Mouse (Mus musculus) liver, embryonic 15.5 days (tissue): Measurements from ENCODE around the gene Spata13. TPM values are rescaled to one million over a fixed set of nuclear protein-coding genes. Genes with fewer than 3 reads are reported as not detected.

Source experiments
- ATAC-seq: fragments of 200-750 bp; cut with Nextera tagmentation; 2 replicates; pipeline ENCODE4 v1.8.0; 2017; ENCODE audit warnings: moderate number of reproducible peaks, mild to moderate bottlenecking, moderate library complexity; ENCODE audit not compliant: insufficient read depth
- H3K27ac ChIP-seq: fragments of 300-500 bp; sonication (generic); replicated peaks from 2 replicates; pipeline ENCODE4 v1.5.1; 2015; ENCODE audit warnings: mild to moderate bottlenecking, inconsistent platforms
- H3K27me3 ChIP-seq: fragments of 300-500 bp; sonication (generic); 2 replicates; pipeline ENCODE4 v1.6.1; 2015; ENCODE audit warnings: mild to moderate bottlenecking, inconsistent platforms
- H3K36me3 ChIP-seq: fragments of 300-500 bp; sonication (generic); replicated peaks from 2 replicates; pipeline ENCODE4 v1.6.1; 2015; ENCODE audit warnings: moderate library complexity, mild to moderate bottlenecking, inconsistent platforms
- H3K4me1 ChIP-seq: fragments of 300-500 bp; sonication (generic); replicated peaks from 2 replicates; pipeline ENCODE4 v1.6.1; 2015; ENCODE audit warnings: inconsistent platforms
- H3K4me2 ChIP-seq: fragments of 300-500 bp; sonication (generic); 2 replicates; pipeline ENCODE4 v1.6.1; 2015; ENCODE audit warnings: moderate library complexity, mild to moderate bottlenecking, inconsistent platforms
- H3K4me3 ChIP-seq: fragments of 300-500 bp; sonication (generic); replicated peaks from 2 replicates; pipeline ENCODE4 v1.5.1; 2015; ENCODE audit warnings: mild to moderate bottlenecking, inconsistent platforms
- H3K9ac ChIP-seq: fragments of 300-500 bp; sonication (generic); 2 replicates; pipeline ENCODE4 v1.6.1; 2015; ENCODE audit warnings: moderate library complexity, mild to moderate bottlenecking, inconsistent platforms
- H3K9me3 ChIP-seq: fragments of 300-500 bp; sonication (generic); replicated peaks from 2 replicates; pipeline ENCODE4 v1.6.1; 2016; ENCODE audit warnings: inconsistent platforms
- WGBS: fragments of 180-500 bp; shearing (Covaris S2); methylation state at CpG from one replicate; pipeline ENCODE4 v1.1.7; 2015; ENCODE audit warnings: mixed read lengths; ENCODE audit not compliant: insufficient replicate concordance; 5-methylcytosine and 5-hydroxymethylcytosine counted together
- polyA plus RNA-seq: library from polyadenylated mRNA; unstranded; fragments of >200 nt; fragmentation: Nextera tagmentation; extraction: Ambion mirVana; gene quantifications from 2 replicates; pipeline ENCODE4 v1.2.1, GENCODE M21; 2015

The Spata13 gene
- polyA plus RNA-seq, 1 experiment from 2014 or later: 18.2 TPM

GRCm38 (mm10) chr14:60736591-60737192 is 102.9 kb downstream of the Spata13 start:
- Histone ChIP-seq H3K4me3 (no peak overlapping the region), H3K9me3 (no peaks in the 10 kb centered on the region), H3K4me1 (peaks cover 37% of the 10 kb centered on the region), H3K27me3 (no peaks in the 10 kb centered on the region), H3K9ac (no peak overlapping the region), H3K27ac (peak overlapping the region; percentile 77), H3K36me3 (0 out of 2 replicates have a peak, but pooled peaks cover 3% of the 10 kb centered on the region), H3K4me2 (peak overlapping the region; percentile 41)
- WGBS: 11% methylated on average over 4 of the region's 4 CpGs
- peak; percentile 52 for ATAC-seq

GRCm38 (mm10) chr14:60737202-60737611 is 103.4 kb downstream of the Spata13 start:
- WGBS: 15% methylated on average over 7 of the region's 7 CpGs
- ATAC-seq: no peak
- Histone ChIP-seq H3K27ac (peak overlapping the region; percentile 77), H3K36me3 (0 out of 2 replicates have a peak, but pooled peaks cover 5% of the 10 kb centered on the region), H3K4me1 (peaks cover 39% of the 10 kb centered on the region), H3K4me3 (no peak overlapping the region), H3K9ac (no peak overlapping the region), H3K27me3 (no peaks in the 10 kb centered on the region), H3K4me2 (peak overlapping the region; percentile 41), H3K9me3 (no peaks in the 10 kb centered on the region)

- ATAC-seq: no peak
- Histone ChIP-seq H3K4me2 (peak overlapping the region; percentile 32), H3K4me1 (peaks cover 43% of the 10 kb centered on the region), H3K9me3 (no peaks in the 10 kb centered on the region), H3K36me3 (0 out of 2 replicates have a peak, but pooled peaks cover 12% of the 10 kb centered on the region), H3K27ac (peak overlapping the region; percentile 76), H3K4me3 (no peak overlapping the region), H3K27me3 (no peaks in the 10 kb centered on the region), H3K9ac (no peak overlapping the region)
- 31% methylated on average over 10 of the region's 10 CpGs for WGBS
Observed at GRCm38 (mm10) chr14:60738434-60738938, 104.7 kb downstream of the Spata13 start.

- Histone ChIP-seq H3K4me2 (no peak overlapping the region), H3K9me3 (no peaks in the 10 kb centered on the region), H3K27me3 (no peaks in the 10 kb centered on the region), H3K4me3 (no peak overlapping the region), H3K27ac (peak overlapping the region; percentile 76; the same call in 1 of the 2 replicates), H3K4me1 (peaks cover 43% of the 10 kb centered on the region), H3K36me3 (0 out of 2 replicates have a peak, but pooled peaks cover 12% of the 10 kb centered on the region), H3K9ac (no peak overlapping the region)
- 15% methylated on average over 8 of the region's 9 CpGs for WGBS
- no peak for ATAC-seq
Observed at GRCm38 (mm10) chr14:60739155-60739554, 105.4 kb downstream of the Spata13 start.

GRCm38 (mm10) chr14:60739616-60740015 is 105.8 kb downstream of the Spata13 start:
- no peak for ATAC-seq
- H3K9ac ChIP-seq: no peak overlapping the region
- H3K27ac ChIP-seq: no peak overlapping the region
- H3K4me2 ChIP-seq: no peak overlapping the region
- peaks cover 43% of the 10 kb centered on the region for H3K4me1 ChIP-seq
- no peak overlapping the region for H3K4me3 ChIP-seq
- H3K36me3 ChIP-seq: 0 out of 2 replicates have a peak, but pooled peaks cover 12% of the 10 kb centered on the region
- no peaks in the 10 kb centered on the region for H3K9me3 ChIP-seq
- WGBS: 58% methylated on average over 12 of the region's 12 CpGs
- no peaks in the 10 kb centered on the region for H3K27me3 ChIP-seq

- 54% methylated on average over 5 of the region's 5 CpGs for WGBS
- 0 out of 2 replicates have a peak, but pooled peaks cover 9% of the 10 kb centered on the region for H3K36me3 ChIP-seq
- H3K9ac ChIP-seq: no peak overlapping the region
- H3K4me3 ChIP-seq: no peak overlapping the region
- H3K27ac ChIP-seq: no peak overlapping the region
- H3K4me1 ChIP-seq: peaks cover 36% of the 10 kb centered on the region
- H3K4me2 ChIP-seq: no peak overlapping the region
- no peaks in the 10 kb centered on the region for H3K27me3 ChIP-seq
- ATAC-seq: no peak
- H3K9me3 ChIP-seq: no peaks in the 10 kb centered on the region
Observed at GRCm38 (mm10) chr14:60740507-60740906, 106.7 kb downstream of the Spata13 start.

- H3K27ac ChIP-seq: no peak overlapping the region
- H3K9me3 ChIP-seq: no peaks in the 10 kb centered on the region
- H3K27me3 ChIP-seq: no peaks in the 10 kb centered on the region
- peaks cover 13% of the 10 kb centered on the region; the same call in 1 of the 2 replicates for H3K36me3 ChIP-seq
- H3K4me3 ChIP-seq: no peak overlapping the region
- peaks cover 35% of the 10 kb centered on the region for H3K4me1 ChIP-seq
- ATAC-seq: no peak
- WGBS: 50% methylated on average over 8 of the region's 8 CpGs
- no peak overlapping the region for H3K9ac ChIP-seq
- H3K4me2 ChIP-seq: no peak overlapping the region
Observed at GRCm38 (mm10) chr14:60741033-60741432, 107.2 kb downstream of the Spata13 start.

- H3K9me3 ChIP-seq: no peaks in the 10 kb centered on the region
- no peak overlapping the region for H3K4me3 ChIP-seq
- H3K9ac ChIP-seq: no peak overlapping the region
- ATAC-seq: no peak
- H3K36me3 ChIP-seq: peaks cover 18% of the 10 kb centered on the region
- peaks cover 30% of the 10 kb centered on the region for H3K4me1 ChIP-seq
- WGBS: 59% methylated on average over 6 of the region's 6 CpGs
- no peak overlapping the region for H3K27ac ChIP-seq
- no peaks in the 10 kb centered on the region for H3K27me3 ChIP-seq
- H3K4me2 ChIP-seq: no peak overlapping the region
Observed at GRCm38 (mm10) chr14:60741490-60741981, 107.7 kb downstream of the Spata13 start.

- H3K4me2 ChIP-seq: no peak overlapping the region
- no peaks in the 10 kb centered on the region for H3K27me3 ChIP-seq
- ATAC-seq: no peak
- H3K27ac ChIP-seq: no peak overlapping the region
- no peak overlapping the region for H3K4me3 ChIP-seq
- WGBS: 69% methylated on average over 9 of the region's 9 CpGs
- peaks cover 17% of the 10 kb centered on the region for H3K4me1 ChIP-seq
- peaks cover 35% of the 10 kb centered on the region for H3K36me3 ChIP-seq
- H3K9ac ChIP-seq: no peak overlapping the region
- no peaks in the 10 kb centered on the region for H3K9me3 ChIP-seq
Observed at GRCm38 (mm10) chr14:60743681-60744080, 109.9 kb downstream of the Spata13 start.

- Histone ChIP-seq H3K9ac (no peak overlapping the region), H3K27ac (no peak overlapping the region), H3K9me3 (no peaks in the 10 kb centered on the region), H3K4me2 (no peak overlapping the region), H3K36me3 (peaks cover 50% of the 10 kb centered on the region), H3K4me1 (peaks cover 11% of the 10 kb centered on the region), H3K27me3 (no peaks in the 10 kb centered on the region), H3K4me3 (no peak overlapping the region)
- ATAC-seq: no peak
- WGBS: 32% methylated on average over 6 of the region's 6 CpGs
Observed at GRCm38 (mm10) chr14:60745201-60745600, 111.4 kb downstream of the Spata13 start.

GRCm38 (mm10) chr14:60746141-60746540 is 112.3 kb downstream of the Spata13 start:
- Histone ChIP-seq H3K27ac (no peak overlapping the region), H3K4me2 (no peak overlapping the region), H3K4me3 (no peak overlapping the region), H3K9ac (no peak overlapping the region), H3K9me3 (no peaks in the 10 kb centered on the region), H3K36me3 (peaks cover 60% of the 10 kb centered on the region), H3K4me1 (peaks cover 7% of the 10 kb centered on the region), H3K27me3 (no peaks in the 10 kb centered on the region)
- no peak for ATAC-seq
- WGBS: 84% methylated on average over 10 of the region's 10 CpGs
